Mouse (Mus musculus) ovary, postnatal 14 days (tissue): ENCODE data around the gene Nell1.
A peak's percentile ranks its signal among the peaks of the same experiment; 100 is the strongest.

Experiments used
- DNase-seq: peaks from one replicate; pipeline ENCODE4 v3.0.0; 2022; ENCODE audit warnings: low spot score

Gene Nell1

DNA sequence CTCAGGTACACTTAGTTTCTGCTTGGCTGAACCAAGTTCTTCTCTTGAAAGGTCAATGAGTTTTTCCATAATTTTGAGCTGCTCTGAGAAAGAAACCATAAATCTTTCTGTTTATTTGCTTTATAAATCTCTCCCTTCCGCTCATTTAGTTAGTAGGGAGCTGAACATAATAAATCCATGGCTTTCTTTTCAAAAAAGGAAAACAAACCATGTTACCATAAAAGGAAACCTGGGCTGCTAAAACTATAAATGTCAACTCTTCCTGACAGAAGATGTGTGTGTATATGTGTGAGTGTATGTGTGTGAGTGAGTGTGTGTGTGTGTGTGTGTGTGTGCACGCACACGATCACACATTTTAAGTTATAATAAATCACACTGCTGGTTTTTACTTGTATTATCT lies 320.8 kb downstream of the Nell1 start:
- no peak for DNase-seq

DNA sequence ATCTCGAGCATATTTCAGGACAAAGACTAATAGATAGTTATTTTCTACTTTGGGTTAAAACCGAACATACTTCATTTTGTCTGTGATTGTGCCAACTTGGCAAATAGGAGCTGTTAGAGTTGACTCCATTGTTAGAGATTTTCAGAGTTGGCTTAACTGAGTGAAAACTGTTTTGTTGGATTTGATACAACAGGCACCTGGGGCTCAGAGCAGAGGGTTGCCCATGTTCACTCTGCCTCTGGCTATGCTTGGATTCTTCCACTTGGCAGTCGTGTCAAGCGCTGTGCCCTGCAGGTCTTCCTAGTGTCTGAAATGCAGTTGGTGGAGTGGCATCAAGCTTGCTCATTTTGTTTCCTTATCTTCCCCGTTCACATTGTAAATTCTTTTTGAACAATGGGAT lies 363.6 kb downstream of the Nell1 start:
- no peak for DNase-seq

DNA sequence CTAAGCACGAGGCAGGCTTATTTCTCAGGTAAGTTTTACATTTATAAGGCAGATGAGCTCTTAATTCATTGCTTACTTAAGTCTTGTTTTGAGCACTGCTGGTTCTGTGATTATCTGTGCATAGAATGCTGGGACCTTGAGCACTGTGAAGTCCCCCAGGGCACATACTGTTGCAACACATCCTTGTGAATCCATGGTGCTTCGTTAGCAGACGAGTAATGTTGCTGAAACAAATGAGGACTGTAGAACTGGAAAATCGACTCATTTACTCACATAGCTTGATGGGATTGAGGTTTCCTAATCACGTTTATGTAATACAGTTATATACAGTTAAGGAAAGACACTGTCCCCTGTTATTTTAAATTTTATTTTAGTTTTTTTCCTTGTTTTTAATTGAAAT lies 364.1 kb downstream of the Nell1 start:
- DNase-seq = no peak

DNA sequence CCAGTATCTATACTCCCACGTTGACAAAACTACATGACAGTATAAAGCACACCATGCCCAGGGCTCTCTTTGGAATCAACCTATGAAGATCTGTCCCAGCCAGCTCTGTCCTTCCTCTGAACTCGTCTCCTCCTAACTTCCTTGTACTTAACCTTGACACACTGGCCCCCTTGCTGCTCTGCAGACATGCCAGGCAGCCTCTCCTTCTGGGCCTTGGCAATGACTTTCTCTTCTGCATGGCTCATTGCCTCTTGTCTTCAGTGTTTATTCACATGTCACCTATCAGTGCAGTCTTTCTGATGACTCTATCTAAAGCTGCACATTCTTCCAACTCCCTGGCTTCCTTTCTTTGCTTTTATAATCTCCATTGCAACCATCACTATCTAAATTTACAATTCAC lies 376.9 kb downstream of the Nell1 start:
- DNase-seq = no peak

DNA sequence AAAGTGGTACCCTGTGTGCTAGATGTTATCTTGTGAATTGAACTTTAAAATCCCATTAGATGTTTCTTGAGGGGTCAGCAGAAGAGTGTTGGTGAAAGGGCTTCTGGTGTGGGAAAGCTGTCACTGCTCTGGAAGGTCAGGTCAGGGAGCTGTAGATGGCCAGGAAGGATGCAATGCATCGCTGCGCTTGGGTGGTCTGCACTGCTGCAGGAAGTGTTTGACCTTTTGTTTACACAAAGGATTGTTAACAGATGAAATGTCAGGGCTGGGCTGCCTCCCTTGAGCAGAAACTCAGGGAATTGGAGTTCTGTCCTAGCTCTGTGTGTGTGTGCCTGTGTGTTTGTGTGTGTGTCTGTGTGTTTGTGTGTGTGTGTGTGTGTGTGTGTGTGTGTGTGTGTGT lies 382.5 kb downstream of the Nell1 start:
- DNase-seq = no peak

DNA sequence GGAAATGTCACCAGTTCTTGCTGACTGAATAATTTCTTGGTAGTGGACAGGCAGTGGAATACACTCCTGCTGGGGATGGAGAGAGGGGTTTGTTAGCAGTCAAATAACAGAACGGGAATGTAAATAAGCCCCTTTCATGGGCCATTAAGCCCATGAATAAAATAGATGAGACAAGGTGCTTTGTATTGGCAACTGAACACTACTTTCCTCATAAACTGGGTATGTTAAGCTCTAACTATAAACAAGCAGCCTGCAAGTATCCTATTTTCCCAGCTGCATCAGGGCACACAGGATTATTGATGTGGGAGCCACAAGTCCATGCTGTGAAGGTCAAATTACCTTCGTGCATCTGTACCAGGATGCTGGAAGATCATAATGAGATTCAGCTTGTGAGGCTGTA lies 387.4 kb downstream of the Nell1 start:
- no peak for DNase-seq

DNA sequence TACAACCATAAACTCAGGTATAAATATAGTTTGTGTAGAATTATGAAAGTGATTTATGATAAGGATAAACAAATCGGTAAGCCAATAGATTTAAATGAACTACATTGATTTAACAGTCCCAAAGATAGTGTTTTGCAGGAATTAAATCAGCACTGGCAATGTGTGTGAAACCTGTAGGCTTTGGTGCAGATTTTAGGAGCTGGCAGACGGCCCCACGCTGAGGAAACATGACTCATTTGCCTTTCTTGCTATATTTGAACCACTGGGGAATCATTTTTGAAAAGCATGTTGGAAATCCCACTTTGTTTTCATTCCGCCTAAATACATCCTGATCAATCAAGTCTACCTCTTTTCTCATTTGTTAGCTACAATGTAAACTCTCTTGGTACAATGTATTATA lies 400.2 kb downstream of the Nell1 start:
- DNase-seq = no peak

DNA sequence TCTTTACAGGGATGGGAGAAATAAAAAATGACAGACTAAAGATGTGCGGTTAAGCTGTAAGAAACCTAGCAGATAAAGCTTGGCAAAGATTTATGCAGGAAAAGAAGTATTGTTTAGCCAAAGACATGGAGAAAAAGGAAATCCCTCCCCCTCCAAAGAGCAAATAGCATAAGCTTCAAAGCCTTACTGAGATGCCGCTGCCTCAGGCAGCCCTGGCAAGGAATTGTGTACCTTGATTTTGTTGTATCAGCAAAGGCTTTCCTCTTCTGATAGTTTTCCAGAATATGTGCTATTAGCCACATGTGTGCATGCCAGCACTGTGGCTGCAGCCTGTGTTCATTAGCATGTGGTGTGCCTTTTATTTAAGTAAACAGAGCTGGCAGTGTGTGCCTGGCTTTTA lies 435.8 kb downstream of the Nell1 start:
- DNase-seq = no peak

DNA sequence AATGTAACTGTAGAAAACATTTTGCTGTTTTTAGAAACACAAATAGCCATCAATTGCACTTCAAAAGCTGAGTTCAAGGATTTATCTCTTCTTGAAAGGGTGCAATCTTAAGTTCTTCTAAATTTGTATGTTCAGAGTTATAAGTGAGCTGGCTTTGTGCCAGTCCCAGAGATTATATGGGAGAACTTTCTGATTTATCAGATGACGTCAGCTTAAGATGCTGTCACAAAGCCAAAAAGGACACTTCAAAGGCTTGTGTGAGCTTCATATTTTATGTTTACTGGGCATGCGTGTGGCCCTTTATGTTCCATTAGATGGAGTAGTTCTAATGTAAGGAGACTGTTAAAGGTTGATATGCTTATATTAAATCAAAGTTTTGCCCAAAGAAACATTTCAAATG lies 445.3 kb downstream of the Nell1 start:
- no peak for DNase-seq

DNA sequence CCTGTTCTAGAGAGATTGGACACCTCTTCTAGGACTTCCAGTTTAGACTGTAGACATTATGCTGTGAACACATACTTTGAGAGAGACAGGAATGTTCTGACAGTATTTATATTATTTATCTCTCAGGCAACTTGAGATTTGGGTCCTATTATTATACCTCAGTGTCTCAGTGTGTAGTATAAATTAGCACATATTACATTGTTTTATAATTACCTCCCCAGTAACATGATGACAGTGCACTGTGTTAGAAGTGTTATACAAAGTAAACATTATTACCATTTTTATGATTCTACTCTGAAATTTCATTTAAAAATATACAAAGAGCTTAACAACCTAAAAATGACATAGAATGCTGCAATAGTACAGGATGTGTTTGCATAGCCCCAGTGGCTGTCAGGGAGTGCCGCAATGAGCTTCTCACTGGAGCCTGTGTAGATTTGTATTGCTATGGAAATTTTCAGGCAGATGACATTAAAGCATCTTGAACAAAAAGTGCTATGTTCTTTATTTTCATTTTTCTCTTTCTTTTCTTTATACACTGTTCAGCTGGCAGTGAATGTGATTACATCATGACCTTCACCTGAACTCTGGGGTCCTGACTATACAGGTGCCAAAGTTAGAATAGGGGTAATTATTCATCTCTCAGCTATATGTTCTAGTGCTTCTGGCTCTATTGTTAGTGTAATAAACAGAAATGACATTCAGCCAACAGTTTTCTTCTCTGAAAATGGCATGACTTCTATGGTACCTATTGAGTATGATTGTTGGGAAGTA lies 447.9 kb downstream of the Nell1 start:
- DNase-seq = no peak

DNA sequence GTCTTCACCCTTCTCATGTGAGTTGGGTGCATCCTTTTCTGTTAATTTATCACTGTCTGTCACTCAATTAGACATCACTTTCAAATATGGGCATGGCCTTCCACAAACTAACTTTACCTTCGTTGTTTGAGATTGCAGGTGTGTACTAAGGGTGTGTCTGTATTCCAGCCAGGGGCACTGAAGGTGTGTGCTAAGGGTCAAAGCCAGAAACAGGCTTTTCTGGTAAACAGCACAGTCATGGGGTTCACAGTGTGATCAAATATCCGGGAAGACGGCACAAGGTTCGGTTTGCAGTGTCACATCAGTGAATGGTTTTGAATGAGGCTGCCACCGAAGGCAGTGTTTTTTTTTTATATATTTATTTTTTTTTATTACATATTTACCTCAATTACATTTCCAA lies 455.1 kb downstream of the Nell1 start:
- no peak for DNase-seq

DNA sequence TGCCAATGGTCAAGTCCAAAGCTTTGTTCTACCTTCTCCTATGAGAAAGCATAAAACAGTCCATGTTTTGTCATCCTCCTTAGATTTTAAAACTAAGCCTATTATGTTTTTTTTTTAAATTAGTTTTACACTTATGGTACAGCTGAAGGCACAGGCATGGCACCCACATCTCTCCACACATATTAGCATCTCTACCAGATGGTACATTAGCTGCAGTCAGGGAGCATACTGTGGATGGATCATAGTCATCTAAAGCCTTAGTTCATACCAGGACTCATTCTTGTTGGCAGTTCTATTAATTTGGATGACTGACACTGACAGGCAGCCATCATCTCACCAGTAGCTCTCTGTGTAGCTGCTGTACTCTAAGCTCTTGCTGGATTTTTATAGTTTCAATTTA lies 466.6 kb downstream of the Nell1 start:
- no peak for DNase-seq

DNA sequence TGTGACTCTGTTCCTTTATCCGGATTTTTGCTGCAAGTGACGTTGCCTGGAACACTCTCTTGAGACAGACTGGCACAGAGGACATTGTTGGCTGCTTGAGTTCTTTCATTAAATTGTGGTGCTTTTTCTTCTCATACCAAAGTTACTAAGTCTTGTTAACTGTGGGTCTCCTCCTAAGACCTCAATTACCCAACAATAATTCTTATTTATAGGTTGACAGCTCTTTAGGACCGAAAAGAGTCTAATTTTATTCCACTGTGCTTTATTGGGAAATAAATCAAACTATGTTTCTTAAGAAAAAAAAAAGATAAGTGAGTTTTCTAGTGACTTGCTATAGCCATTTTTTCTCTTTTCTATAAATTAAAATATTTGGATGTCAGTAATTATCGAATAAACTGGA lies 472.7 kb downstream of the Nell1 start:
- DNase-seq = no peak

DNA sequence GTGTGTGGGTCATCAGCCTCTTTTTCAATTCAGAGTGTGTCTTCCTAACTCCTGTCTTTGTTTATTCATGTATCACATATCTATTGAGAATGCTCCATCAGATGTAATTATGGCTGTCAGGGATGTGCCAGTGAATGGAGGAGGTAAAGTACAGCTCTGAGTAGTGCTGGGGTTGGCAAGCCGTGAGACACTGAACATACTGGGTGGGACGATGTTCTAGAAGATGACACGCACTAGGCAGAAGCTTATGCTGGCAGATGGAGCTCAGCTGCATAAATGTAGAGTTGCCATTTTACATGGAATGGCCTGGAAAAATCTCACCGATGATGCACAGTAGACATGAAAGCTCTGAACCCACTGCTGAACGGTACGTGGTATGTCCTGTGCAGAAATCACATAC lies 493.1 kb downstream of the Nell1 start:
- DNase-seq = no peak

DNA sequence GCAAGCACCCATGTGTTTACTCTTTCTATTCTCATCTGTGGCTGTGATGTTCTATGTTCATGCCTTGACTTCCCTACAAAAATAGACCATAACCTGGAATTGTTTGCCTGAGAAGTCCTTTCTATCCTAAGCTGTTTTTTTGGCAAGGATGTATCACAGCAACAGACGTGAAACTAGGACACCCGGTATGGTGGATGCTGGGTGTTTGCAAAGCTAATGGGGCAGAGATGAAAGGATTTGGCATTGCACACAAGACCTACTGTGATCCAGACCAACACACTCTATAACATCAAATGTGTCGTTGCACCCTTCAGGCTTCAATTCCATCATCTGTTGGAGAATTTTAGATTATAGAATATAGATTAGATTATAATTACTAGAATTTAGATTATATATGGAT lies 495.9 kb downstream of the Nell1 start:
- no peak for DNase-seq

DNA sequence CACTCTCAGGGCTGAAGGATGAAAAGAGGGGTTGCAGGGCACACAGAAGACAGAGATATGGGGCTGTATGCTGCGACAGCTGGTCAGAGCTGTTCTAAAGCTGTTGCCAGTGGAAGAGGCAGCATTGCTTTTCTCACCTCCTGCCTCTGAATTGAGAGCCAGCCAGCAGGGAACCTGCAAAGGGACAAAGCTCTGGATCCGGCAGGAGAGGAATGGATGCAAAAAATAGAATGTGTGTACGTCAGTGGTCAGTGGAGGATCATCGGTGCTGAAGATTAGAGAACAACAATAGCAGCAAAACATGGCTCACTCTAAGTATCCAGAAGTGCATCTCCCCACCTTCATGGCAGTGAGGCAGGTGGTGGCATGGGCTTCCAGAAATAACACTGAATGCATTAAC lies 507.3 kb downstream of the Nell1 start:
- DNase-seq = no peak

DNA sequence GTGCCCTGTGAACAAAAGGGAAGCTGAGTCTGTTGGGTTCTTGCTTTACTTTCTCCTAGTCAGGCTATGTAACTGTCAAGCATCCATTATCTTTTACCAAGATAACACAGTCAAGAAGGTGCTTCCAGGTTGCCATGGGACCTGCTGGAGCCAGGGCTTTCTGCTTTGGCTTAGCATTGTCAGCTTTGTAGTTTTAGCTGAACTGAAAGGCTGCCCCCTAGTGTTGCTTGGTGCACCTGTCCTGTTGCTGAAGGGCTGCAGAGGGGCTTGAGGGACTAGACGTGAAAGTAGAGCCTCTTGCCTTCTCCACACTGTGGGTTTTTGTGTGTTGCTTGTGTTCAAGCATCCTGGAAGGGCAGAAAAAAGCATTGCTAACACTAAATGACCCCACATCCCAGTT lies 510.6 kb downstream of the Nell1 start:
- peak; percentile 7 for DNase-seq

DNA sequence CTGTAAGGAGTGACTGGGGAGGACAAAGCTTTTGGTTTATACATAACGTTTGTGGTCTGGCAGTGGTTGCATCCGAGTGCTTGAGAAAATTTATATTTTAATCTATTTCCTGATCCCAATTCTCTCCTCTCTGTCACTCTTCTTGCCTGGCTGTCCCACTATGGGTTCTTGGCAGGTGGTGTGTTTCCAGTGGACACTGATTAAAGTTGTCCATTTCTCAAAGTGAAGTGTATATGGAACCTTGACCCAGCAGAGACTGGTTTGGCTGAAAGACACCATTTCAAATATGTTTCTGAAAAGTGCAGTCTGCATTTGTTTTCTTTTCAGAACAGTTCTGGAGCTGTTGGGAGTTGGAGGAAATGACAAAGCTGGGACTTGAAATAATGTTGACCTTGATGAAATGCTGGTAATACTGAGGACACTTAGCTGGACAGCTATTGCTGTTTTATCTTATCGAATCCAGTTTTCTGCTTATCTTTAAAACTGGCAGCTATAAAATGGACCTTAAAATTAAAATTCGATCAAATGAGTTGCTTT lies 512.3 kb downstream of the Nell1 start:
- DNase-seq = no peak

DNA sequence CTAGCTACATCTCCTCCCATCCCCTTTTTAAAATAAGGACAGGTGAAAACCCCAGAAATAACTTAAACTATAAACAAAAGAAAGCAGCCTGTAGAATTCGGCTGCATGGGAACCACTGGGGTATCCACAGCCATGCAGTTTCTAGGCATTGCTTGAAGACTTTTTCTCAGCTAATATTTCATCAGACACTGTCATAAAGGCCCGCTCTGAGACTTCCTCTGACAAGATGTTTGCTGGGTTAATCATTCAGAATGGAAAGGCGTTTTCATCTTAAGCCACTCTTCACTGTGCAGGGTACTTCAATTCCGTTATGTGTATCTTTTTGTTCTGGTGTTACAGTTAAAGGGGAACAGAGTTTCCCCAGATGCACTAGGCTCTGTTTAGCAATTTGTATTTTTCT lies 526.9 kb downstream of the Nell1 start:
- no peak for DNase-seq

DNA sequence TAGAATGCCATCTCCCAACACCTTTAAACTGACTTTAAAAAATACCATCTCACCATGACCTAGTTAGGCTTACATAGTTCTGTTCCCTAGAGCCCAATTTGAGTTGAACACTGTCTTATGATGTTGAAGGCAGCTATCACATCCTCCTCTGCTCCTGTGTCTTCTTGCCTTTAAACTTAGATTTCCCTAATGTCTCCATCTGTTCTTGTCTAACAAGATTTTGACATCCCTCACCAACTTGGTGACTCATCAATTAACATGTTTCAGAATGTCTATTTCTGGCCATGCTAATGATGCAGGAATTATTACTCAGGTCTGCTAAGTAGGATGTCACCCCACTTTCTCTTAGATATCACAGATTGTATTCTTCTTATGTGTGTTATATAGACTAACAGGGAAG lies 532.4 kb downstream of the Nell1 start:
- no peak for DNase-seq

DNA sequence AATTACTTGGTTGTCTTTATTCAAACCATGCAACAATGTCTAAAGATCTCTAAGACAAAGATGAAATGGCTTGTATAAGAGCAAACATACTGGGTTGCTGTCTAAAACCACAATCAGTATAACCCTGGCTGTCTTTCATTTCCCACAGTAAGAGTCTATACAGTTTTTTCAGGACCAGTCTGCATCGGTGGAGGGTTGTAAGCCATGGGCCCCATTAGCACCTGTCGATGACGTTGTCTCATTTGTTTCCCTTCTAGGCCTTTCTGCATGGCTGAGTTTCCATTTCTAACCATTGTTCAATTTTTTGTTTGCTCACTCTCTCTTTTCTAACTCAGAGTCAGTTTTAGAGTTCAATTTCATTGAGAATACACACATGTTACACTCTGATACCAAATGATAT lies 540.2 kb downstream of the Nell1 start:
- DNase-seq = no peak

DNA sequence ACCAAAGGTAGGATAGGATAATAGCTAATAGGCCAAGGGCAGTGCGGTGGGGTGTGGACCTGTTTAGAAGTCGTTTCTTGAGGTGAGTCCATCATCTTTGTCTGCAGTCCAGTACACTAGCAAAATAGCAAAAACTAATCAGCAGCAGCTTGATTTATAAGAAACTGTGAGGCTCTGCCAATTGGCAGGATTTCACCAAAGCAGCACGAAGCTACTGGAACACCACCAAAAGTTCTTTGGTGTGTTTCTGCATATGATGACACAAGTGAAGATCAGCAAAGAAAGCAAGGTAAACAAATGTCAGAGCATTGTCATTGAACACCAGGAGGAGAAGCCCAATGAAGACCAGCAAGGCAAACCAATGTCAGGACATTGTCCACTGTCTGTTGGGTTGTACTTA lies 542.0 kb downstream of the Nell1 start:
- DNase-seq = no peak

DNA sequence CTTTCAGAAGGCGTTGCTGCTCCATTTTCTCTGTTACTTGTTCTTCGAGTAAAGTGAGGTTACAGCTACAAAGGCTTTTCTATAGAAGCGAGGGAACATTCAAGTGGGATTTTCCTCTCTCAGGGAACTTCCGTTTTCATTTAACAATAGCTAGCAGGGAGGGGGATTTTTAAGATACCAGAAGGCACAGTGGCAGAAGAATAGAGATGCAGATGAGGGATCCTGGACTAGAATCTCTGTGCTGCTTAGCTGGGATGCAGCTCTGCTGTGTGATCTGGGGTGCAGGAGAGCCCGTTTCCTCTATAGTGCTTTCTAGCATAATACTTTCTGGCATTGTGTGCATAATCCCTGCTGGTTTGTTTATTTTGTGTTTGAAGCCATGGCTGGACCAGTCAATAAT lies 568.7 kb downstream of the Nell1 start:
- DNase-seq = no peak

DNA sequence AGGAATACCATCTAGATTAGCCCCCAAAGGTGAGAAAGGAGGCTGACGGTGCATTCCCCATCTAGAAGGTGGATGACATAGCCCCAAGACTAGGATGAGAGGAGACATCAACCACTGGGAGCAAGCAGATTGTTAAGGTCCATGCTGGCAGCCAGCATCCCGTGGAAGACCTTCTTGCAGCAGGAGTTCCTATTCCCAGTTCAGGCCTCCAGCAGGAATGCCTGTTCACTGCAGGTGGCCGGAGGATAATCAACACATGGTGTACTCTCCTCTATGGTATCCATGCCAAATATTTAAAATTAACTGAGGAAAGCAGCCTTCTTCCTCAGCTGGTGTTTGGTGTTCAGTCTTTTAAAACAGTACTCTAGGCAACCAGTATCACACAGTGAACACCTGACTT lies 574.9 kb downstream of the Nell1 start:
- no peak for DNase-seq
